Mouse (Mus musculus) embryo, embryonic 9.5 days (tissue): ENCODE data around the gene Zdhhc22.
A peak's percentile ranks its signal among the peaks of the same experiment; 100 is the strongest.

Experiments used
- DNase-seq: peaks from one replicate; pipeline ENCODE4 v3.0.0-alpha.2; 2017; ENCODE audit errors: extremely low spot score

The Zdhhc22 gene

GRCm38 (mm10) chr12:86961589-86962344 is 28.5 kb downstream of the Zdhhc22 start:
- DNase-seq = no peak

GRCm38 (mm10) chr12:86960791-86961335 is 29.4 kb downstream of the Zdhhc22 start:
- DNase-seq = no peak

GRCm38 (mm10) chr12:86960138-86960537 is 30.1 kb downstream of the Zdhhc22 start:
- DNase-seq = no peak

DNA sequence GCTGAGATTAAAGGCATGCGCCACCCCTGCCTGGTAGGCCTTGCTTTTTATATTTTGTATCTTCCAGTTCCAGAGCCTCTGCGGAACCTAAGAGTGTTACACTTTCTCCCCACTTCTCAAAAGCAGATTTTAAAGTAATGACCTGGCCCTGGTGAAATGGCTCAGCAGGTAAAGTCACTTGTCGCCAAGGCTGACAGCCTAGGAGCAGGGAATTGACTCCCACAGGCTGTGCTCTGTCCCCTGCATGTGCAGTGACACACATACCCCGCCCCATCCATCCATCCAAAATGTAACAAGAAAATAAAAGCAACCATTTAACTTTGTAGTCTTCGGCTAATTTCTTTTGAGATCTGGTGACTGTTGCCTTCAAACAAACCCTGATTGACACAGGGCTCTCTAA is 30.6 kb downstream of the Zdhhc22 start:
- no peak for DNase-seq

DNA sequence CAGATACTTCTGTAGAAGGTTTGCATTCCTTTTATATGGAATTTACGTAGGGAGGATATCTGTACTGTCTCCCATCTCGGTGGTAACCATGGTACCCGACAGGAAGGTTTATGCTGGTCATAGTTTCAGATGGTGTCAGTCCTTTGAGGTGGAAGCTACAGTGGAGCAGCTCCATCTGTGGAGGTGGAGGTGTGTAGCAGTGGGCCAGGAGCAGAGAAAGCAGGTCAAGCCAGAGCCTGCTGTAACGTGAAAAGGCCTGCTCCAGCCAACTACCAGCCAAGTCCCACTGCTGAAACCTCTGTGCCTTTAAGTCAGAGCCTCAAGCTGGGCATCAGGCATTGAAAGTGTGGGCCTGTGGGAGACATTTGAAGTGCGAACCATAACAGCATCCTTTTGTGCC is 31.7 kb downstream of the Zdhhc22 start:
- DNase-seq = no peak

DNA sequence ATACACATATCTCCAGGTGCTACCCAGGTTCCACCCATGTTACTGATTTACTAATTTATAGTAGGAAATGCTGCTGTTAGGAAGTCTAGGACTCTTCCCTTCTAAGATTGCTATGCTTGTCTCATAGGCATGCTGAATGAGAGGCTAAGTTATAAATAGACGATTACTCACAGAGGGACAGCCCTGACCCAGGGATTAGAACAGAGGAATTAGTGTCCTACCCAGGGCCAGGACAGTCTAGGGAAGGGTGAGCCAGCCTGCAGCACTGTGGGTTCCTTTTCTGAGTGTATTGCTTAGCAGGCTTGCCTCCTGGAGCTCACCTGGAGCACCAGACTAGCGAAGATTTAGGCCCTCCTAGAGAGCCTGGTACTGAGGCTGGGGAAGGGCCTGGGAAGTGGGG is 34.3 kb downstream of the Zdhhc22 start:
- DNase-seq = no peak

GRCm38 (mm10) chr12:86952331-86952850 is 37.8 kb downstream of the Zdhhc22 start:
- DNase-seq = no peak

- no peak for DNase-seq
These were observed 39.3 kb downstream of the Zdhhc22 start for GRCm38 (mm10) chr12:86950961-86951360.

- no peak for DNase-seq
These were observed 39.9 kb downstream of the Zdhhc22 start for GRCm38 (mm10) chr12:86950161-86950960.

DNA sequence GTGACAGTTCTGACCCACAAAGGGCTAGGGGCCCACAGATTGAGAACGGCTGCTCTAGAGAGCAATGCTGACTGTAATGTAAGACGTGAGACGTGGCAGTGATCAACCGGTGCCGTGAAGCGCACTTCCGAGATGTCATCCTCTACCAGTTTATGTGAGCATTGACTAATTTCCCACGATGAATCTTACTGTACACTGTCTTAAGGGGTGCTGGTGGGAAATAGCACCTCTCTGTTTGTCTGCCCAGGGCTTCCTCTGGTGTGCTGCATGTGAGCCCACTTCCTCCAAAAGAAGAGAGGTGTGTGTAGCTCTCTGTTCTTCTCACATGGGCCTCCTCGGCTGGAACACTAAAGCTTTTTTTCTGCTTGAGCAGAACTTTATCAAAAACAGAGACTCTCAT is 40.7 kb downstream of the Zdhhc22 start:
- DNase-seq = no peak

- no peak for DNase-seq
These were observed 41.6 kb downstream of the Zdhhc22 start for GRCm38 (mm10) chr12:86948627-86949026.

DNA sequence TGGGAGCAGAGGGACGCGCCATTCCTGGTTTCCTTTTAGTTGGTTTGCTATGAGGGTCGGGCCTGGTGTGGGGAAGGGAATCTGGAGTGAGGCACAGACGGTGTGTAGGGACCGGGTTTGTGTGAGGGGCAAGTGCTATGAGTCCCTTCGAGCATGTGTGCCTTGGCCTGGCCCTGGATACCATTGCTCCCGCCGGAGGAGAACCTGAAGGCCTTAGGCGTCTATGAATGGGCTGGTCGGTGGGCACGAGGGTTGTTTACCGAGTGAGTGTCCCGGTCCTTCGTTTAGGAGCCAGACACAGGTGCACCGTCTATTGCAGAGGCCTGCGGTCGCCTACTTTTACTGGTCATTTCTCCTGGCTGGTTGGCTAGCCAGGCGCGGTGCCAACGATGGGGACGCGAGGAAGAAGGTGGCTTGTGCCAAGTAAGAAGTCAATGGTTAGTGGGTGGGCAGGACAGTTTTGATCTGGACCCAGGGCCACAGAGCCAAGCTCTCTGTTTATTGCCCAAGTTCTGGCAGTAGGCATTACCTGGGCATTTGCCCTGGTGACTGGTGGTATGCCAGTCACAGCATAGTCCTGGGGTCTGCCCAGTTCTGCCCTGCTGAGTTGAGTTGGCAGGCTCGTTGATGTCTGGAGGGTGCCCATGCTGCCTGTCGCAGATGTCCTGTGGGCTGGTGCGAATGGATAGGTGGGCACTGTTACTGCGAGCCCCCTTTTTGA is 42.4 kb downstream of the Zdhhc22 start:
- no peak for DNase-seq

DNA sequence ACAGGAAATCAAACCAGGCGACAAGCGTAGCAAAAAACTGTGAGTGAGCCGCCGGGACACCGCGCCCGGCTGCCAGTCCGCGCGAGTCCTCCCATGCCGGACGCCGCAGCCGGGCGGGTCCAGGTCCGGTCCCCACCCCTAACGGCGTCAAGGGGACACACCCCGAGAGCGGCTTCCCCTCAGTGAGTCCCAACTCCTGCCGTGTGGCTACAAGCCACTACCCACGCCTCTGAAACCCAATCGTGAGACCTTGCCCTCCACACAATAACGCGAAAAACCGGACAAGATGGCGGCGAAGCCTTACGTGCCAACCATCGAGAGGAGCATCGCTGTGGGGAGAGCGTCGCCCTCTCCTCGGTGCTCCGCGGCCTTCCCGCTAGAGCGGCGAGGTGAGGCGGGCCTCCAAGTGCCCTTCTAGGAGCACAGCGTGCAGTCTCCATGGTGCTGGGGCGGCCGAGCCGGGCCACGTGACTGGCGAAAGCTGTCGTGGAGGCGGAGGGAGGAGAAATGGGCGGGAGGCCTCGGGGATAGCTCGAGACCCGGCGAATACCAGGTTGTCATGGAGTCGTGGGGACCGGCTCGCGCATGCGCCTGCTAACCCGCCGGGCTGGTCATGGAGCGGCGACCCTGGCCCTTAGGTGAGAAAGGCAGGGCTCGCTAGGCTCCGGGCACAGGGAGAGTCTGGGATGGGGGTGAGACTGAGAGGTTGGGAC is 43.2 kb downstream of the Zdhhc22 start, which contains the start of gene Cipc:
Gene Cipc, plus strand, starts transcription at position 182 of the 713 bp plus-strand sequence.
- peak; percentile 98 for DNase-seq

DNA sequence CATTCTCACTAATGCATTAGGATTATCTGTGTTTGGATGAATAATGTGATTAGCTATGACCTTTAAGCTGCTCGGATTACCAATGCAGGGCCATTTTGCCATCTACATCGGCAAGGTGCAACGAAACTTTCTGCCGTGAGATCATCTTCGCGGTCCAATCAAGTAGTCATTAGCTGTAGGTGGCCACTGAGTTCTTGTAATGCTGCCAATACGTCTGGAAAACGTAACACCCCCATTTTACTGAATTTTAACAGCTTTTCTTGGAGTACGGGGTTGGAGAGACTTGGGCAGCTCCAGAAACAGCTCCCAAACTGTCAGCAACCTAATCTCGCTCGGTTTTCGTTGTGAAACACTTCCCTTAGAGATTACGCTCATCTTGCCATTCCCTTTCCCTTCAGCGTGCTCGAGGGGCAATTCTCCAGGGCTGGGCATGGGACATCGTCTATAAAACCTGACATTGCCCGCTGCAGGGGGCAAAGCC is 43.9 kb downstream of the Zdhhc22 start:
- DNase-seq = peak; percentile 58

DNA sequence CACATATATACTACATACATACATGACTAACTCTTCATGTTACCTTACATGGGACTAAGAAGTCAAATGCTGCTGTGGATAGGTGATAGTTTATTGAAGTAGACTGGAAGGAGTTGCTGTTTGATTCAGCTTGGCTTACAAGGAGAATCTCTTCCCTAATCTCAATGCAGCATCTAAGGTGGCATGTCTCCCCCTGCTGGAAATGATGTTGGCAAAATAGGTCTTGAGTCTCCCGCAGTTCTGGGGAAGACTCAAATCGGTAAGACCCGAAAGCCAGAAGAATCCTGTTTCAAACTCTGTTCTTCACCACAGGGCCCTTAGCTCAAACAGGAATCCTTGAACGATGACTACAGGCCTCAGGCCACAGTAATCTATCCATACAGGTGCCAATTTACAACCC is 45.1 kb downstream of the Zdhhc22 start:
- peak; percentile 77 for DNase-seq

DNA sequence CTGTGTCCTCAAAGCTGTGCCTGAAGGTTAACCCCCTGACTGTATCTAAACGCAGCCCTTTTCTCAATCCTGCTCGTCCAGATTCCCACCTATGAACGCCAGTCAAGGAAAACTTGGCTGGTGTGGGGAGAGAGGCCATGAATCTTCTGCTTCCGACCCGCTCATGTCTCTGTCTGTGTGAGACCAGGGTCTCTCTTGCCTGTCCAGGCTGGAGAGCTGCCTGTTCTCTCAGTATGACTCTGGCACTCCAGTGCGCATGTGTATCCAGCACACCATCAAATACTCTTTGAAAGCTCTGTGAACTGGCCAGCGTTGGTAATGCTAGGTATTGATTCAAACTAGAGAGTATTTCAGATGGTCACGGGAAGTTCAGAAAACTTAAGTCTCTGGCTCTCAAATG is 46.8 kb downstream of the Zdhhc22 start:
- no peak for DNase-seq

DNA sequence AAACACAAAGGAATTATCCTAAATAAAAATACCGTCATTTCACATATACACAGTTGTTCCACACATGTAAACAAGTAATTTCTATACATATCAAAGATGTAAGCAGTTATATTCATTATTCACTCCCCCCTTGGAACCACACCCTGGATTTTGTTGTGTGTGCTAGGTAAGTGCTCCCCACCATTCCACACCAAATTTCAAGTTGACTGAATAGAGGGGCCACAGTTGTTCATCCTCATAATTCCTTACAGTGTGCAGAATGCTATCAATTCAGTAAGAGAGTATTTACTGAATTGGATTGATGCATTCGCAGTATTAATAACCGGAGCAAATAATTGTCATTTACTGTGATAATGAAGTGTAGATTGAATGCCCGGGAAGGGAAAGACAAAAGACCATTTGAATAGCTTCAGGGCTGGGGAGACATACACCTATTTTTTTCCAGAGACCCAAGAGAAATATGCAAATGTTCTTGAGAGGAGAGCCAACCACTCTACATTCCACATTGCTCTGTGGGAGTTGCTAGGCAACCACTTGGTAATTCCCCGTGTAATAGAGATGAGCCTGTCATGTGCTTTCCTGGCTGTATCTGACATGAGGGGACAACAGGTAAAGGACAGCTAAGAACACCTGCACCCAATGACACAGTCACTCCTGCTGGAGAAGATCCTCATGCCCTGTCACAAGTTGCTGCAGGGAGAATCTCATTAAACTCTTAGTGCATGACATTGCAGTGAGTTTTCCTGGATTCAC is 48.3 kb downstream of the Zdhhc22 start:
- peak; percentile 51 for DNase-seq

DNA sequence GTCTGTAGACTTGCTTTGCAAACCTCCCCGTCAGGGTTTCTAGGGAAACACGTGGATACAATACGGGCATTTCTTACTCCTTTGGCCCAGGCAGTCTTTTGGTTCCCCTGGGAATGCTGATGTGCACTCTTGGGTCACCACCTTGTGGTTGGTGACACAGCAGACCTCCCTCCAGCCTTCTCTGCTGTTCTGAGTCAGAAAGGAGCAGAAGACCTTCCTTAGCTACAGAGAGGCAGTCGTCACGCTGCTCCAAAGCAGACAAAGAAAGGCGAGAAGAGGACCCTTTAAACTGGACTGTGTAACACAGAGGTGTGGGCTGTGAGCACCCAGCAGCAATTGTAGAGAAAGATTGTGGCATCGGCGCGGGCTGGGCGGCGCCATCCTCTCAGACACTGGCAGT is 49.1 kb downstream of the Zdhhc22 start:
- DNase-seq = peak; percentile 15

DNA sequence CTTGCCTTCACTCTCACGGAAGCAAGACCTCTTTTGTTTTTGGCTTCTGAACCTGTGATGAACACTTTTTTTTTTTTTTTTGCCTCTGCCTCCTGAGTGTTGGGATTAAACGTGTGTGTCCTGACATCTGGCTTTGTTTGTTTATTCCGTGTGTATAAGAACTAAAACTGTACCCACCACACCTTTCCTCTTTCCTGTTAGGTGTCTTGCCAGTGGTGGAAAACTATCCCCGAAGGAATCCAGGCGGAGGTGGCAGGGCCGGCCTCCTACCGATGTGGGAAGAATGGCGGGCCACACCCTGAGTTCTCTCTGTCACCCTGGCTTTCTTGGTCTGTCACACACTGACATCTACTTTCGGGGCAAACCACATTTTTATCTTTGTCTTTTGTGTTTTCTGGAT is 51.7 kb downstream of the Zdhhc22 start:
- no peak for DNase-seq

DNA sequence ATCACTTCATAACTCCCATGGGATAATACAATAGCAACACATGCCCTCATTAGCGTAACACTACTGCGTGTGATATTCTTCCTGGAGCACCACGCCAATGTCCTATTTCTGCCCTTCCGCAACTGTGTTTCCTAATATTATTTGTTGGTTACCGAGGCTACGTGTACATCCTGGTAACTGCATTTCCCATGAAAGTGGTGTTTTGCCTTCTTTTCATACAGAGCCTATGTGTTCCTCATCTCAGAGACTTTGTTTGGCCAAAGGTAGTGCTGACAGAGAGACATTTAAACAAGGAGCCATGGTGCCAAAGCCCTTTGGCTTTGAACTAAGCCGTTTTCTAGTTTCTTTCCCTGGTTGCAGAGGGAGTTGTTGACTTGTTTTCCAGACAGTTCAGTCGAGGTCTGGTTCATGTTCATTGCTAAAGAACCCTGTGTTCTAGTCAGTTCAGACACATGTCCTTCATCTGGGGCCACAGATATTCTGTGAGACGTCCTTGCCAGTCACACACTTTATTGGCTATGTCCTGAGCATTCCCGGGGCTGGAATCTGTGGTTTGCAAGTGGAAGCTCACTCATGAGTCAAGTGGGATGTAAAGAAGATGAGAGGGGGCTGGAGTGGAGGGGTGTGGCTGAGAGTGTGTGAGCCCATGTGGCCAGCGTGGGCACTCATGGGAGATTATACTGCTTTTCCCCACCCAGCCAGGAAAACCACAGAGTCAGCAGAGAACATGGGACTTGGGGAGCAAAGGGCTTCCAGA is 53.5 kb downstream of the Zdhhc22 start:
- no peak for DNase-seq
